Mouse (Mus musculus): Measurements from ENCODE around the gene Cs. TPM values are rescaled to one million over a fixed set of nuclear protein-coding genes. Genes with fewer than 3 reads are reported as not detected.

Cs gene
- polyA plus RNA-seq, 1 experiment from 2014 or later = 334 TPM

- Histone ChIP-seq H3K9me3 (ENCODE audit: control insufficient read depth, low read length) (no peaks in the 10 kb centered on the region), H3K27ac (ENCODE audit: low read length) (peak overlapping the region; percentile 32; the same call in 1 of the 2 replicates), H3K4me2 (ENCODE audit: low read depth, low read length) (no peak overlapping the region), H3K4me3 (ENCODE audit: low read length) (no peak overlapping the region), H3K36me3 (ENCODE audit: control insufficient read depth, insufficient read depth, low read length) (no peaks in the 10 kb centered on the region; the same call in 1 of the 2 replicates), H3K27me3 (replicated peaks; ENCODE audit: control insufficient read depth, insufficient read depth, low read length) (no peaks in the 10 kb centered on the region), H3K4me1 (ENCODE audit: control insufficient read depth, insufficient read depth, low read length) (peaks cover 20% of the 10 kb centered on the region), H3K9ac (ENCODE audit: low read depth, low read length) (no peak overlapping the region)
- WGBS = 77% methylated on average over 1 of the region's 1 CpGs
- ATAC-seq = no peak
Observed at GRCm38 (mm10) chr10:128343436-128343835, 5.9 kb downstream of the Cs start.

GRCm38 (mm10) chr10:128344568-128345275 lies 7.2 kb downstream of the Cs start:
- peak overlapping the region; percentile 23 for H3K4me2 ChIP-seq (ENCODE audit: low read depth, low read length)
- no peaks in the 10 kb centered on the region for H3K27me3 ChIP-seq (replicated peaks; ENCODE audit: control insufficient read depth, insufficient read depth, low read length)
- H3K4me1 ChIP-seq (ENCODE audit: control insufficient read depth, insufficient read depth, low read length) = peaks cover 9% of the 10 kb centered on the region
- H3K9me3 ChIP-seq (ENCODE audit: control insufficient read depth, low read length) = no peaks in the 10 kb centered on the region
- H3K4me3 ChIP-seq (ENCODE audit: low read length) = peak overlapping the region; percentile 9
- H3K9ac ChIP-seq (ENCODE audit: low read depth, low read length) = no peak overlapping the region
- WGBS = 19% methylated on average over 7 of the region's 7 CpGs
- no peaks in the 10 kb centered on the region; the same call in 1 of the 2 replicates for H3K36me3 ChIP-seq (ENCODE audit: control insufficient read depth, insufficient read depth, low read length)
- peak; percentile 92 for ATAC-seq
- peak overlapping the region; percentile 87 for H3K27ac ChIP-seq (ENCODE audit: low read length)

GRCm38 (mm10) chr10:128347541-128347940 lies 10.0 kb downstream of the Cs start:
- Histone ChIP-seq H3K9ac (ENCODE audit: low read depth, low read length) (no peak overlapping the region), H3K4me2 (ENCODE audit: low read depth, low read length) (no peak overlapping the region), H3K9me3 (ENCODE audit: control insufficient read depth, low read length) (no peaks in the 10 kb centered on the region), H3K36me3 (ENCODE audit: control insufficient read depth, insufficient read depth, low read length) (peaks cover 5% of the 10 kb centered on the region), H3K27ac (ENCODE audit: low read length) (no peak overlapping the region), H3K4me1 (ENCODE audit: control insufficient read depth, insufficient read depth, low read length) (peaks cover 9% of the 10 kb centered on the region), H3K27me3 (replicated peaks; ENCODE audit: control insufficient read depth, insufficient read depth, low read length) (no peaks in the 10 kb centered on the region), H3K4me3 (ENCODE audit: low read length) (no peak overlapping the region)
- no peak for ATAC-seq
- WGBS = 85% methylated on average over 8 of the region's 8 CpGs

- no peak overlapping the region for H3K4me2 ChIP-seq (ENCODE audit: low read depth, low read length)
- no peaks in the 10 kb centered on the region for H3K9me3 ChIP-seq (ENCODE audit: control insufficient read depth, low read length)
- no peak overlapping the region for H3K4me3 ChIP-seq (ENCODE audit: low read length)
- H3K27ac ChIP-seq (ENCODE audit: low read length) = no peak overlapping the region
- no peak overlapping the region for H3K9ac ChIP-seq (ENCODE audit: low read depth, low read length)
- peaks cover 20% of the 10 kb centered on the region for H3K36me3 ChIP-seq (ENCODE audit: control insufficient read depth, insufficient read depth, low read length)
- 54% methylated on average over 2 of the region's 2 CpGs for WGBS
- H3K27me3 ChIP-seq (replicated peaks; ENCODE audit: control insufficient read depth, insufficient read depth, low read length) = no peaks in the 10 kb centered on the region
- no peak for ATAC-seq
- H3K4me1 ChIP-seq (ENCODE audit: control insufficient read depth, insufficient read depth, low read length) = no peaks in the 10 kb centered on the region
Observed at GRCm38 (mm10) chr10:128358796-128359195, 21.3 kb downstream of the Cs start.

- Histone ChIP-seq H3K36me3 (ENCODE audit: control insufficient read depth, insufficient read depth, low read length) (peaks cover 17% of the 10 kb centered on the region), H3K27me3 (replicated peaks; ENCODE audit: control insufficient read depth, insufficient read depth, low read length) (no peaks in the 10 kb centered on the region), H3K9me3 (ENCODE audit: control insufficient read depth, low read length) (no peaks in the 10 kb centered on the region)
Observed at GRCm38 (mm10) chr10:128359226-128359625, 21.7 kb downstream of the Cs start.

GRCm38 (mm10) chr10:128361836-128362235 lies 24.3 kb downstream of the Cs start:
- no peak for ATAC-seq
- Histone ChIP-seq H3K4me2 (ENCODE audit: low read depth, low read length) (no peak overlapping the region), H3K27me3 (replicated peaks; ENCODE audit: control insufficient read depth, insufficient read depth, low read length) (no peaks in the 10 kb centered on the region), H3K4me3 (ENCODE audit: low read length) (no peak overlapping the region), H3K9ac (ENCODE audit: low read depth, low read length) (no peak overlapping the region), H3K4me1 (ENCODE audit: control insufficient read depth, insufficient read depth, low read length) (no peaks in the 10 kb centered on the region), H3K27ac (ENCODE audit: low read length) (no peak overlapping the region), H3K36me3 (ENCODE audit: control insufficient read depth, insufficient read depth, low read length) (peaks cover 17% of the 10 kb centered on the region), H3K9me3 (ENCODE audit: control insufficient read depth, low read length) (no peaks in the 10 kb centered on the region)
- 90% methylated on average over 6 of the region's 6 CpGs for WGBS

More at GRCm38 (mm10) chr10:128359226-128359625, 21.7 kb downstream of the Cs start:
- no peak overlapping the region for H3K9ac ChIP-seq (ENCODE audit: low read depth, low read length)
- H3K4me2 ChIP-seq (ENCODE audit: low read depth, low read length) = no peak overlapping the region
- H3K27ac ChIP-seq (ENCODE audit: low read length) = no peak overlapping the region
- H3K4me3 ChIP-seq (ENCODE audit: low read length) = no peak overlapping the region
- ATAC-seq = no peak
- WGBS = 90% methylated on average over 6 of the region's 6 CpGs
- no peaks in the 10 kb centered on the region for H3K4me1 ChIP-seq (ENCODE audit: control insufficient read depth, insufficient read depth, low read length)

GRCm38 (mm10) chr10:128362568-128362967 lies 25.0 kb downstream of the Cs start:
- Histone ChIP-seq H3K27me3 (replicated peaks; ENCODE audit: control insufficient read depth, insufficient read depth, low read length) (no peaks in the 10 kb centered on the region), H3K36me3 (ENCODE audit: control insufficient read depth, insufficient read depth, low read length) (peaks cover 17% of the 10 kb centered on the region), H3K4me1 (ENCODE audit: control insufficient read depth, insufficient read depth, low read length) (no peaks in the 10 kb centered on the region), H3K27ac (ENCODE audit: low read length) (no peak overlapping the region), H3K9ac (ENCODE audit: low read depth, low read length) (no peak overlapping the region), H3K4me2 (ENCODE audit: low read depth, low read length) (no peak overlapping the region), H3K4me3 (ENCODE audit: low read length) (no peak overlapping the region), H3K9me3 (ENCODE audit: control insufficient read depth, low read length) (no peaks in the 10 kb centered on the region)
- 49% methylated on average over 3 of the region's 3 CpGs for WGBS
- ATAC-seq = 0 out of 2 replicates have a peak, but pooled peaks have one; percentile 21

- H3K27me3 ChIP-seq (replicated peaks; ENCODE audit: control insufficient read depth, insufficient read depth, low read length) = no peaks in the 10 kb centered on the region
- peak overlapping the region; percentile 76 for H3K9ac ChIP-seq (ENCODE audit: low read depth, low read length)
- no peaks in the 10 kb centered on the region for H3K9me3 ChIP-seq (ENCODE audit: control insufficient read depth, low read length)
- WGBS = 19% methylated on average over 19 of the region's 19 CpGs
- H3K27ac ChIP-seq (ENCODE audit: low read length) = peak overlapping the region; percentile 91
- peak overlapping the region; percentile 72 for H3K4me3 ChIP-seq (ENCODE audit: low read length)
- peaks cover 6% of the 10 kb centered on the region; the same call in 1 of the 2 replicates for H3K4me1 ChIP-seq (ENCODE audit: control insufficient read depth, insufficient read depth, low read length)
- no peak; the same call in 1 of the 2 replicates for ATAC-seq
- peak overlapping the region; percentile 88 for H3K4me2 ChIP-seq (ENCODE audit: low read depth, low read length)
- no peaks in the 10 kb centered on the region for H3K36me3 ChIP-seq (ENCODE audit: control insufficient read depth, insufficient read depth, low read length)
Observed at GRCm38 (mm10) chr10:128367899-128368401, 30.4 kb downstream of the Cs start.

GRCm38 (mm10) chr10:128368402-128369217 lies 31.1 kb downstream of the Cs start, which contains the start of gene Coq10a:
Coq10a (minus strand) TSS chr10:128368997.
- Histone ChIP-seq H3K36me3 (ENCODE audit: control insufficient read depth, insufficient read depth, low read length) (no peaks in the 10 kb centered on the region), H3K4me2 (ENCODE audit: low read depth, low read length) (peak within 1 kb of the TSS; percentile 88), H3K27me3 (replicated peaks; ENCODE audit: control insufficient read depth, insufficient read depth, low read length) (no peaks in the 10 kb centered on the region), H3K9ac (ENCODE audit: low read depth, low read length) (peak within 1 kb of the TSS; percentile 76), H3K4me3 (ENCODE audit: low read length) (peak within 1 kb of the TSS; percentile 72), H3K9me3 (ENCODE audit: control insufficient read depth, low read length) (no peaks in the 10 kb centered on the region), H3K27ac (ENCODE audit: low read length) (peak within 1 kb of the TSS; percentile 91), H3K4me1 (ENCODE audit: control insufficient read depth, insufficient read depth, low read length) (peaks cover 6% of the 10 kb centered on the region; the same call in 1 of the 2 replicates)
- ATAC-seq = peak; percentile 93
- WGBS = under 1% methylated on average over 87 of the region's 87 CpGs
